Mouse (Mus musculus) heart, postnatal 10 days (tissue): ENCODE results near the gene Fam151a. TPM values are rescaled to one million over a fixed set of nuclear protein-coding genes. Genes with fewer than 3 reads are reported as not detected.
A peak's percentile ranks its signal among the peaks of the same experiment; 100 is the strongest.
"Not testable (repeated sequence)": the region's sequence is repeated elsewhere in the genome, so short reads cannot be mapped to it uniquely, and the experiment has no call there.

Experiments
- DNase-seq, 2 experiments: peaks; one replicate each; pipeline ENCODE4 v3.0.0; 2021
- intact Hi-C: fragments of 180-260 bp; cut with DNase I; formaldehyde crosslinking; loops from one replicate; pipeline ENCODE4 v1.15.1; 2025
- total RNA-seq, 2 experiments: library from RNA; stranded (reverse); gene quantifications; 2 replicates each; pipeline ENCODE4 v1.2.3; 2021

Fam151a gene
- total RNA-seq, result under 1 TPM; 0.36 to 0.62 TPM

DNA sequence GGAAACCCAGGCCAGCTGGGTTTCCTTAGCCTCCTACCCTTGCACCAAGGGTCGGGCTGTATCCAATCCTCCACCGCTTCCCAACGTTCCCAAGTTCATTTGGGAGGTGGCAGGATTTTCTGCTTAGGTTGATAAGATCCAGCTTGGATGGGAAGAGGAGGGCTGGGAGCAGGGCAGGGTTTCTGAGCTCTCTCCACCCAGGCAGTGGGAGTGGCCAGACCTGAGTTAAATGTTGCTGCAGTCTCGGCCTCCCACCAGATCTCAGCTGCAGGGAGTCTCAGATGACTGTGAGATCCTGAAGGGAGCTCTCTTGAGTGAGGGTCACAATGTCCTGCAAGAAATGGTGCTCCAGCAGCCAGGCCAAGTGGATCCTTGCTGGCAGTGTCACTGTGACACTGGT is at the start of gene Fam151a:
TSS of gene Fam151a (plus strand) at position 254 of the 400 bp plus-strand sequence.
- no peak for DNase-seq
- intact Hi-C loops, result no loop called here

DNA sequence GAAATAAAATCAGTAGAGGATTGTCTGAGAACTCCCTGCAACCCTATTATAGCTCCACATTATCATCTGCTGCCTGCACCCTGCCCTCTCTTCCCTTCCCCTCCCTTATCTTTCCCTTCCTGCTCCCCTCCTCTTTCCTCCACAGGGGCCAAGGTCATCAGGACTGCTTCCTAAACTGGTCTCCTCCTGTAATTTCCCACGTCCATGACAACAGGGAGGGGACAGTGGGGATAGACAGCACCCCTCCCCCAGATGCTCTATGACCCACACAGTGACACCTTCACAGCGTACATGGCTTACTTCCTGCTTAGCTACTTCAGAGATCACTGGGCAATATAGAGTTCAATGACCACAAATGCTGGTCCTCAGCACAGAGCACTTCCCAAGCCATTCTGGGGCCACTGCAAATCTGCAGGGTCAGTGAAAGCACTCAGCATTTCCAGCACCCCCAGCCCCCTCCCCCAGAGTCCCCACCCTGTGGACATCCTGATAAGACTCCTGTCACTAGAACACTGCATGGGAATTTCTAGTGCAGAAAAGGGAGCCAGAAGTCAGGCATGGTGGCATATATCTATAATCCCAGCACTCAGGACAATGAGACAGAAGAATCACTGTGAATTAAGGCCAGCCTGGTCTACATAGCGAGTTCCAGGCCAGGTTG is 44.9 kb upstream of the Fam151a start:
- DNase-seq, result no peak
- intact Hi-C loops, result no loop called here

DNA sequence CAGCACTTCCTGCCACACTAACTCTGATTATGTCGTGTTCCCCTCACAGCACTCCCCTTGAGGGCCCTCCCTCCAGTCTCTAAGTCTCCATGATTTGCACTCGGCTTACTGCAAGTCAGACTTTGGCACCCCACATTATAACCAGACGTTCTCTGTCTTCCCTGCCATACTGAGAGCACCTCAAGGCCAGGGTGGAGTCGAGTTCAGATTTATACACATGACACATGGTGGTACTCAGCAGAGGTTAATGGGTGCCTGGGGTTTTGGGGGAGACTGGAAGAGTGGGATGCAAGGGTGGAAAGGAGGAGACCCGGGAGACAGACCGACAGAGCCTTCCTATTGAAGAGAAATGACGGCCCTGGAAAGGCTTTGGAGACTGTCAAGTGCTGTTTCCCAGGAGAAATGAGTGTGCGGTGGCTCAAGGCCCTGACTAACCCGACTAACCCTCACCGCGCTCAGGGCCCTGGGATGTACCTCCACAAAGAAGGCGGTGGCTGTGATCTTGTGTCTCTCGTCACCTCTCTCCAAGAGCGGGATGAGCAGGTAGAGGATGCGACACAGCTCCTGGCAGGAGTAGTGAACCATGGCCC is 39.8 kb upstream of the Fam151a start:
- no peak for DNase-seq

DNA sequence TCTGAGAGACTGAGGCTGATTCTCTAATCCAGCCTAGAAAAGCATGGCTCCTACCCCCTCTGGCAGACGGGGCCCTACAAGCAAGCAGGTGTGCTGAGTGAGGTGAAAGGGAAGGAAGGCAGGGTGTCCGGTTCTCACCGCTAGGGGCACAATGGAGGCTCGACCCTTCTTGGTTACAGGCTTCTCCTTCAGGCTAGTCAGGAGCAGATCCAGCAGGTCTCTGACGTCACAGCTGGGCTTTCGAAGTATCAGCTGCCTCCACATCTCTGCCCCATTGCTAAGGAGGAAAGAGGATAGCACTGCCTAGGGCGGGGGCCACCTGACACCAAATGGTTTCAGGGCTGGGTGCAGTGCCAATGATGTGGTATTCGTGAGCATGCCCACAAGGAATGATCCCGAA is 33.7 kb upstream of the Fam151a start:
- DNase-seq, result no peak
- intact Hi-C loops, result no loop called here

More for the DNA sequence above, 39.8 kb upstream of the Fam151a start:
- intact Hi-C loops, result no loop called here

DNA sequence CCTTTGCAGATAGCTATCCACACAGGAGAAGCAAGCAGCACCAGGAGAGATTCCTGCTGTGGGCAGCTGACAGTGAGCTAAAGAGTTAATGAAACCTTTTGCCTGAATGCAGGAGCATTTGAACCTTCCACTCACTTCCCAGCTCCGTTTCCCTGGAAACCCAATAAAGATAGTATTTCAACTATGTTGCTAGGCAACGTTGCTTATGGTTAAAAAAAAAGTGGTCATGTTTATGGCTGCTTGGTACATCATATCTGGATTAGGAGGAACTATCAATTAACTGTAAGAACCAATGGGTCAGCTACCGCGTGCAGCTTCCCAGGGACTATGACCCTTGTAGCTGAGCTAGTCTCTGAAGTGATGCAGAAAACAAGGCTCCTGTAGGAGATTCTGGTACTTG is 32.9 kb upstream of the Fam151a start:
- DNase-seq, result no peak
- intact Hi-C loops, result no loop called here

DNA sequence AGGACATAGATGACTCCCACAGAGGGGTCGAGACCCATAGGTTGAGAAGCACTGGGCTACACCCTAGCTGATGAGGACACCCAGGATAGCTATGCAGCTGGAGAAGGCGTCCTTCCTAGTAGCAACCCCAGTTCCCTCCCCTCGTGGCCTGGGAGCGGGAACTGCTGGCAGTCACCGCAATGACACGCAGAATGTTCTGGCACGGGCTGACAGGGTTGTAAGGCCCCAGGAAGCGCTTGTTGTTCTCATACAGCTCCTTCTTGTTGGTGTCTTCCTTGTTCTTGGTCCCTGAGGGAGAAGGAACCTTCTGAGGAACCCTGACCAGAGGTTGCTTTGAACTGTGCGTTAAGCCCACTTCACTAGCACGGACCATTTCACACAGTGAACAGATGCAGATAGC is 29.7 kb upstream of the Fam151a start:
- DNase-seq, result no peak
- intact Hi-C loops, result no loop called here

DNA sequence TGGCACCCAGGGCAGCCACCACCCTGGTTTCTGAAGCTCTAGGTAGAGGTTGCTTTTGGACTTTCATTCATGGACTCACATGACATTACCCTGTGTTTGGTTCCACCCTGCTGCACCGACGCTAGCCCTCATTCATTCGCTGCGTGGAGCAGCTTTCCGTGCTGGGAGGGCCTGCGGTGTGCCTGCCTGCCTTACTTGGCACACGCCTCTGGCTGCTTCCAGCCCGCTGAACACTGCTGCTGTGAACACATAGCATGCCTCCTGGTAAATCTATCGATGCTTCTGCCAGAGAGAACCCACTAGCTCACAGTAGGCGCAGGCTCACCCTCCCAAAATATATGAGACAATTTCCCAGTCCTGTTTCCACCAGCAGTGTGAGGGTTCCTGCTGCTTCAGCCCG is 29.3 kb upstream of the Fam151a start:
- DNase-seq, result no peak
- intact Hi-C loops, result no loop called here

DNA sequence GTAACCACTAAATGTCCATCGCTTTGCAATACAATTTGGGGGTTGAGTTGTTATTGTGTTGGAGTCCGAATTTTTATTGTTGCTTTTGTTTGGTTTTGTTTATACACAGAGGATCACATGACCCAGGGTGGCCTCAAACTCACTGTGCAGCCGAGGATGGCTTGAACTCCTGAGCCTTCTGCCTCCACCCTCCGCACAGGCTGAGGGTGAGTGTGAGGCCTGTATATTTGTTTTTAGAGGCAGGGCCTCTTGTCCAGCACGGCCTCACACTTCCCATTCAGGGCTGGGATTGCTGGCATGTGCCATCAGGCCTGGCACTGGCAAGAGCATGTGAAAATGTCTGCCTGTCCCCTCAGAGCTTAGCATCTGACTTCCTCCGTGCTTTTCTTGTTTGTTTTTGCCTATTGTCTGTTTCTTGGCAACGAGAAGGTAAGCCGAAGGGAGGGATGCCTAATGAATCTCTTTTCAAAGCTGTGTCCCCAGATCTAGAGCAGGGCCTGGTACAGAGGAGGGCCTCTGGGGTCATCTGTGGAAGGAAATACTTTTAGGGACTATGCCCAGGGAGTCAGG is 28.5 kb upstream of the Fam151a start:
- DNase-seq, result no peak
- intact Hi-C loops, result loop anchor here (5.0 kb wide), 1 partner anchor 457 kb away; no protein-coding TSS in a partner anchor

DNA sequence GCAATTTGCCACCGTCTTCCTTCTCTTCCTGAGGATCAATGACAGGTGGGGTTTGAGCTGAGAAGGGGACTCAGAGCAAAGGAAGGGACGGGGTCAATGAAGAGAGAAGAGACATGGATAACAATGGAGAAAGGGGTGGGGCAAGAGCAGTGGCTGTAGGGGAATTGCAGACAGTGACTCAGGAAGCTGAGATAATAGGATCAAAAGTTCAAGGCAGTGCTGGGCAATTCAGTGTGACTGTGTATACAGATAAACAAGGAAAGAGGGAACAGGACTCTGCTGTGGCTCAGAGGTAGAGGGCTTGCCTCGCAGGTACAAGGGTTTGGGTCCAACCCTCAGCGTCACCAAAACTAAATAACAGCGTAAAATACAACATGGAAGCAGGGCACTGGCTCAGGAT is 25.7 kb upstream of the Fam151a start:
- intact Hi-C loops, result loop anchor here (1.0 to 5.0 kb wide), 3 partner anchors 77 to 454 kb away; no protein-coding TSS in a partner anchor

DNA sequence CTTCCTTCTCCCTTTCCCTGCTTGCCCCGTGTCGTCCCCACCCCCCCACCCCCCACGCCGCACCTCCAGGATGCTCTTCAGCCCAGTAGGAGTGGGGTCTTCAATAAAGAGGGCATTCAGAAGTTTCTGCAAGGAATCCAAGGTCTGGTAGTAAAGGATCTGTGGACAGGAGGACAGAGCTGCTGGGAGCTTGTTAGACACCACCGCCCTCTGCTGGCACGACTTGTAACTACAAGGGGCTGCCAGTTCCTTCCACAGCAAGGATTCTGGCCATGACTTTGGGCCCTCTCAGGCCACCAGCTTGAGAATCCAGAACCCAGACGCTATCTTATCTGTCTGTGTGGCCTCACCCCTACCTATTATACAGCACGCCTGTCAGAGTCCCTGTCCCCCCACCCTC is 25.3 kb upstream of the Fam151a start:
- DNase-seq, result peak; percentile 76 to 89
- intact Hi-C loops, result loop anchor here (1.0 to 5.0 kb wide), 3 partner anchors 77 to 454 kb away; no protein-coding TSS in a partner anchor

More for the DNA sequence above, 25.7 kb upstream of the Fam151a start:
- no peak for DNase-seq

DNA sequence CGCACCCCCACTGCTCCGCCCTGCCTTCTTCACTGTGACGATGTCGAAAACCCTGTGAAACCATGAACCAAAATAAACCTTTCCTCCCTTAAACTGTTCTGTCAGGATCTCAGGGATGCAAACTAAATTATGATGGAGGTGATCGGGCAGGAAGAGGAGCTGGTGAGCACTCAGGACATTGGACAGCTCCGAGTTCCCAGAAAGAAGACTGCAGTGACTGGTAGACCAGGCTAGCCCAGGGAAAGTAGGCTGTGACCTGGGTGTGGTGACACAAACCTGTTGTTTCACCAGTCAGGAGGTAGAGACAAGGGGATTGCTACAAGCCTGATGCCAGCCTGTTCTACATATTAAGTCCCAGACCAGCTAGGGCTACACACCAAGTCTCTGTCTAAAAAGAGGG is 20.1 kb upstream of the Fam151a start:
- intact Hi-C loops, result no loop called here
- no peak for DNase-seq

DNA sequence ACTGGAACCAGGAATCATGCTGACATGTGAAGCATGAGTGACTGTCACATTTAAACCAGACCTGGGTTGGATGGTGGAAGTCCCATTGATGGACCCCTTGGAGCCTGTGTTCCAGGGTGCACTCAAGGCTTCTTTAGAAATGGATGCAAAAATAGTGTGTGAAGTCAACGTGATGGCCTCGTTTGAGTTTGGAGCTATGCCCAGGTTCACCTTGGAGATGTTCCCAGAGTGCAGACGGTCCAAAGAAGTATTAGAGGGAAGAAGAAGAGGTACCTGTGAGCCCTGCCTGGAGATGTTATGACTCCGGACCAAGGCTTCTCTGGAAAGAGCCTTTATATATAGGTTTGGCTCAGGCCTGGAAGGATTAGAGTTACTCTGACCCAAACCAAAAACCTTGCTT is 13.1 kb upstream of the Fam151a start:
- intact Hi-C loops, result no loop called here
- no peak for DNase-seq

DNA sequence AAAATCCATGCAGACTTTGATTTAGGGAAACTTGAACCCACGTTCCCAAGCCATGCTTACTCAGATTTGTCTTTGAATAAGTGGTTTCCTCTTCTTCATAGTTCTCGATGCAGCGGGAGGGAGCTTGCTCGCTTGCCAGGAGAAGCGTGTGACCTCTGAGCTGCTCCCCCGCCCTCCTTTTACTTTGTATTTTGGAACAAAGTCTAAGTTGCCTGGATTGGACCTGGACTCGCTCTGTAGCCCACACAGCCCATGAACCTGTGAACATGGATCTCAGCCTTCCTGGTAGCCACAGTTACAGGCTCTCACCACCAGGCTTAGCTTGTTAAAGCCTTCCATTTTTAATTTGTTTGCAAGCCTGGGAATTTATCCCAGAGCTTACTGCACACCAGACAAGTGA is 2.9 kb upstream of the Fam151a start, which contains the start of gene Mroh7:
TSS of gene Mroh7 (minus strand) at position 112 of the 400 bp plus-strand sequence.
- DNase-seq, result no peak
- intact Hi-C loops, result no loop called here

DNA sequence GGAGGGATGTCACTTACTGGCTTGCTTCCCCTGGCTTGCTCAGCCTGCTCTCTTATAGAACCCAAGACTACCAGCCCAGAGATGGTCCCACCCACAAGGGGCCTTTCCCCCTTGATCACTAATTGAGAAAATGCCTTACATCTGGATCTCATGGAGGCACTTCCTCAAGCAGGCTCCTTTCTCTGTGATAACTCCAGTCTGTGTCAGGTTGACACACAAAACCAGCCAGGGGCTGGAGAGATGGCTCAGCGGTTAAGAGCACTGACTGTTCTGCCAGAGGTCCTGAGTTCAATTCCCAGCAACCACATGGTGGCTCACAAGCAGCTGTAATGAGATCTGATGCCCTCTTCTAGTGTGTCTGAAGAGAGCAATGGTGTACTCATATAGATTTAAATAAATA is 3.2 kb downstream of the Fam151a start:
- DNase-seq, intact Hi-C loops: not testable (repeated sequence)

DNA sequence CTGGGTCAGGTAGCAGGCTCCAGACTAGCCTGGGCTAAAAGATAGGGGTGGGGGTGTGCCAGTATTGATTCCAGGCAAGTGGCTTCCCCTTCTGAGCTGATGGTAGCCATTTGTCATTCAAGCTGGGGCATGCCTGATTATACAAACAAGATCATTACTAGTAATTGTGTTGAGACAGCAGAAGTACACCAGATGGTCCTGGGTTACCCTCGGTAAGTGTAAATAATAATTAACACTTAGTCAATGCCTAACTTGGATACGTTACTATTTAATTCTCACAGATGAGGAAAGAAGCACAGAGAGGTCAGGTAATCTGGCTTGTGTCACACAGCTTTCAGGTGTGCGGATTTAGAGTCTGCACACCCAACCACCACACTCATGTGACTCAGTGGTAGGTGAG is 4.2 kb downstream of the Fam151a start:
- intact Hi-C loops, result no loop called here
- no peak for DNase-seq

DNA sequence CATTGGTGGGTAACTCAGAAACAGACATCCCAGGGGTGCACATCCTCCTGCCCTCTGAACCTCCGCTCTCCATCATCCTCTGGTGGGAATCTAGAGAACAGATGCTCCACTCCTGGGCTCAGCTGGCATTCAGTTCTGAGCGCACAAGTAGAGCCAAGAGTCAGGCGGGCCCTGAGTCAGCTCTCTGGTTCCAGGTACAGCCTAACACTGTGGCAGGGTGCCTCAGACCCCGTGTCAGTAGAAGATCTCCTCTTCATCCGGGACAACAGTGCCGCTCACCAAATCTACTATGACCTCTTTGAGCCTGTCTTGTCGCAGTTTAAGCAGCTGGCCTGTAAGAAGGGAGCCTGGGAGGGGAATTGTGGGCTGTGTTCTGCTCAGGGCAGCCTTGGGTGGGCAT is 12.2 kb downstream of the Fam151a start:
- intact Hi-C loops, result no loop called here
- peak in 1 of 2 experiments; percentile 16 for DNase-seq

DNA sequence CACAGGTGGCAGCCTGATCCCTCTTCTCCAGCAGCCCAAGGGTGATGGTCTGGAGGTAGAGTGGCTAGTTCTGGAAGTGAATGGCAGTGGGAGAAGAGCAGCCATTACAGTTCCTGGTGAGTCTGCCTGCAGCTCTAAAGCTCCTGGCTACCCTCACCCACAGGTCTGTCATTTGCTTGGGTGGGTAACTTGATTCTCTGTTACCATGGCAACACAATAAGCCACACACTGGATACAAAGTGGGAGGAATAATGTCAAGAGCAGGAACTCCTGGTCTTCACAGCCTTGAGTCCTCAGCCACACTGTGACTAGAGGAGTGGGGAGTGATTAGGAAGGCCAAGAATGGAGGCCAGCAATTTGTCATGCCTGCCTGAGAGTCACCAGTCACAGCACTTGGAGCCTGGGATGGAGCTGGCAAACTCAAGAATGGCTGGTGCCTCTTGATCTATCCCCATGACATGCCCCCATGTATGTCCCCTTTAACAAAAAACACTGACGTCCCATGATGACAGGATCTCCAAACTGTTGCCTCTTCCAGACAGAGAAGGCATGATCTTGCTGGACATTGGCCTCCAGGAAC is 13.4 kb downstream of the Fam151a start:
- intact Hi-C loops, result no loop called here
- DNase-seq, result no peak

DNA sequence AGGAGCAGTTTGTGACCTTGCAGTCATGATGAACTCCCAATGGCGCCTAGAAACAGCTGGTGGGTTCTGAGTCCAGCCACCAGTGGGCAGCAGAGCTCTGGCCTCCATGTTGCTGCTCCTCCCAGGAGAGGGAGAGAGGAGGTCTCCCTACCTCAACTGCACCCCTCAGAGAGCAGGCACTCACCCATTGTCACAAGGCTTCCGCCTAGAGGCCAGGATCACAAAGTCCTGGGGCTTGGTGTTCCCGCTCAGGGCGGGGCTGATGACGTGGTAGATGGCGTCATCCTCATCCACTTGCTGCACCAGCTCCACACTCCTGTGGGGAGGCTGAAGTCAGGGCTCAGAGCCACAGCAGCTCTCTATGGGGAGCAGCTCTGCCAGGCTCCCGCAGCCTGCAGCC is 16.0 kb downstream of the Fam151a start:
- intact Hi-C loops, result loop anchor here (2.0 kb wide), 1 partner anchor 415 kb away; no protein-coding TSS in a partner anchor
- DNase-seq, result peak; percentile 65 to 75

DNA sequence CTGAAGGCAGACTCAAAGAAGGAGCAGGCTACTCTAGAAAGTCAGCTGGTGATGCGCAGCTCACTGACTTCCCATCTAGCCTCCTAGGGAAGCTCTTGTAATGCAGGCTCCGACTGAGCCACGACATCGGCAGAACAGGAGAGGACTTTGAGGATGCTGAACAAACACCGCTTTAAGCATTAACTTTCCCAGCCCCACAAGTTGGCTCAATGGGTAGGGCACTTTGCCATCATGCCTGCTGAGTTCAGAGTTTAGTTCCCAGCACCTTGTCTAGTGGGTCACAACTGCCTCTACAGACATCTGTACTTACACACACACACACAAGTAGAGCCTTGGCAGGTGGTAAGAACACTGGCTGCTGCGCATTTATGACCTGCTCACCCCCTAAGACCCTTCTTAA is 18.0 kb downstream of the Fam151a start:
- DNase-seq, result no peak
- intact Hi-C loops, result no loop called here

DNA sequence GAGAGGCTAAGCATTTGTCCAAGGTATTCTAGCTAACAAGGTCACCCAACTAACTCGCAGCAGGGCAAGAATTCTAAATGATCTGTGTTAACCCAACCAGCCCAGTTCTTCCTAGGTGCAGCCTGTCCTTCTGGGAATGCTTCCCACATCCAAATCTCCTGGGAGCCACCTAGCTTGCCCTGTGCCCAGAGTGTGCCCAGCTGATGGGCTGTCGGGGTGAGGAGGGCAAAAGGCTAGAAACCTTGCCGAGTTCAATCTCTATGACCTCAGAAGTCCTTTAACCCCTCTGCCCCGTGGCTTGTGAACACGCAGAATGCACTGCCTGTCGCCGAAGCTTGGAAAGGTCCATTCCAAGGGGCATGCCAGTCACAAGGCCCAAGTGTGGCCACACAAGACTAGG is 30.5 kb downstream of the Fam151a start:
- DNase-seq, result no peak
- intact Hi-C loops, result no loop called here

DNA sequence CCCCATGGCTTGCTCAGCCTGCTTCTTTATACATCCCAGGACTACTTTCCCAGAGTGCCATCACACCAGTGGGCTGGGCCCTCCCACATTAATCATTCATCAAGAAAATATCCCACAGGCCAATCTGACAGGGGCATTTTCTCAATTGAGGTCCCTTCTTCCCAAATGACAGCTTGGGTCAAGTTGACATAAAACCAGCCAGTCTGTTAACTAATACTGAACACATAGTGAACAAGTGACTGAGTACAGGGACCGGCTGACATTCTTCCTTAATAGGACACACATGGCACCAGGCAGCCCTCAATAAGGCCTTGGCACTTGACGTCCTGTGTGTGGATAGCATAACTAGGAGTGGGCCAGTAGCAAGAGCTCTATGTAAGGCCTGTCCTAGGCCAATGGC is 35.6 kb downstream of the Fam151a start:
- intact Hi-C loops, result no loop called here
- no peak for DNase-seq

DNA sequence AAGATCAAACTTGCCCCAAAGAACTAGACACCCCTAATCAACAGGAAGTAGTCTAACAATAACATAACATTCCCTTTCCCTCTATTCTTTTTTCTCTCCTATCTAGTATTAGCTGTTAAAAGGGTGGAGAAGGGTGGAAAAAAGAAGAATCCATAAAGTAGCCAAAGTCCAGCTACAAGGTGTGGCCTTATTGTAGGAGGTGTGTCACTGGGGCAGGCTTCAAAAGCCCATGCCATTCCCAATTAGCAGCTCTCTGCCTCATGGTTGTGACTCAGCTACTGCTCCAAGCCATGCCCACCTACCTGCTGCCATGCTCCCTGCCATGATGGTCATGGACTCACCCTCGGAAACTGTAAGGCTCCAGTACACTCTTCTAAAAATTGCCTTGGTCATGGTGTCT is 38.9 kb downstream of the Fam151a start:
- intact Hi-C loops, result no loop called here
- DNase-seq, result no peak
